In genomic region chr12:45443512-45444190, GRCm38 (mm10) we compare ENCODE assay signal across 8 mouse cellular contexts.
A peak's percentile ranks its signal among the peaks of the same experiment; 100 is the strongest.
DNase-seq lines count a peak whose midpoint lies in the region; ATAC-seq lines count a peak whose summit lies in the region.

No protein-coding gene starts in this region.

- peak; percentile 43; the same call in 1 of the 2 replicates for ATAC-seq in megakaryocyte, adult 5-6 weeks (ENCODE audit: poor library complexity, severe bottlenecking)
- ATAC-seq in CD4-positive, CD25-positive, alpha-beta regulatory T cell, adult 4 months: no peak

- peak; percentile 35 for DNase-seq in heart, postnatal 4 days
- no peak for DNase-seq in heart, postnatal 36 days
- peak; percentile 36 for DNase-seq in MEL-GATA-1-ER (ENCODE audit: extremely low read depth, low read depth)
- peak; percentile 66 for DNase-seq in embryo, embryonic 11 days
- DNase-seq in kidney, adult 18-20 months: peak; percentile 9
- no peak for DNase-seq in spleen, postnatal 4 days (ENCODE audit: low spot score in 2 of 2)

- intact Hi-C loops in heart, postnatal 36 days (cut with DNase I): no loop called here

Comparison
In these comparisons a context has a peak if more than half of its experiments do, and no peak if none do; other contexts are left out.
1. DNase-seq: peak in heart, postnatal 4 days (single experiment), MEL-GATA-1-ER (single experiment), embryo, embryonic 11 days (single experiment) and kidney, adult 18-20 months (single experiment); none in heart, postnatal 36 days (0 of 2) and spleen, postnatal 4 days (0 of 2).